Mouse (Mus musculus): ENCODE results near the gene Rpl35.

Rpl35 gene

GRCm38 (mm10) chr2:38997386-38998374 is 7.7 kb downstream of the Rpl35 start, which contains the start of gene Wdr38:
Wdr38 (plus strand) TSS chr2:38997476.
- DNase-seq, result peak; percentile 86

- no peak for DNase-seq
Observed at GRCm38 (mm10) chr2:38992452-38992851, 13.0 kb downstream of the Rpl35 start.

GRCm38 (mm10) chr2:38992004-38992403 is 13.4 kb downstream of the Rpl35 start:
- no peak for DNase-seq

GRCm38 (mm10) chr2:38988929-38989328 is 16.5 kb downstream of the Rpl35 start:
- no peak for DNase-seq

- DNase-seq, result no peak
Observed at GRCm38 (mm10) chr2:38987803-38988510, 17.5 kb downstream of the Rpl35 start.

GRCm38 (mm10) chr2:38987371-38987770 is 18.1 kb downstream of the Rpl35 start:
- no peak for DNase-seq

GRCm38 (mm10) chr2:38986580-38986979 is 18.8 kb downstream of the Rpl35 start:
- no peak for DNase-seq

GRCm38 (mm10) chr2:38983456-38983855 is 22.0 kb downstream of the Rpl35 start:
- no peak for DNase-seq

GRCm38 (mm10) chr2:38977837-38978236 is 27.6 kb downstream of the Rpl35 start:
- DNase-seq, result no peak

GRCm38 (mm10) chr2:38975941-38976805 is 29.3 kb downstream of the Rpl35 start:
- no peak for DNase-seq

GRCm38 (mm10) chr2:38975181-38975580 is 30.2 kb downstream of the Rpl35 start:
- no peak for DNase-seq

- DNase-seq, result no peak
Observed at GRCm38 (mm10) chr2:38974171-38974570, 31.3 kb downstream of the Rpl35 start.

GRCm38 (mm10) chr2:38973701-38974100 is 31.7 kb downstream of the Rpl35 start:
- DNase-seq, result no peak

- DNase-seq, result no peak
Observed at GRCm38 (mm10) chr2:38973223-38973622, 32.2 kb downstream of the Rpl35 start.

GRCm38 (mm10) chr2:38970057-38970456 is 35.4 kb downstream of the Rpl35 start:
- no peak for DNase-seq

- DNase-seq, result no peak
Observed at GRCm38 (mm10) chr2:38969650-38970049, 35.8 kb downstream of the Rpl35 start.

- no peak for DNase-seq
Observed at GRCm38 (mm10) chr2:38964198-38964597, 41.2 kb downstream of the Rpl35 start.

GRCm38 (mm10) chr2:38957671-38958223 is 47.7 kb downstream of the Rpl35 start:
- DNase-seq, result no peak

- no peak for DNase-seq
Observed at GRCm38 (mm10) chr2:38956062-38956461, 49.4 kb downstream of the Rpl35 start.

GRCm38 (mm10) chr2:38953152-38953883 is 52.1 kb downstream of the Rpl35 start:
- DNase-seq, result peak; percentile 16

All from cerebellum, adult 11 months (tissue).